Mouse (Mus musculus) granulocyte monocyte progenitor cell, adult 5-6 weeks (primary cell): ENCODE results near the gene Gm853. TPM values are rescaled to one million over a fixed set of nuclear protein-coding genes. Genes with fewer than 3 reads are reported as not detected.
"Not testable (repeated sequence)": the region's sequence is repeated elsewhere in the genome, so short reads cannot be mapped to it uniquely, and the experiment has no call there.

Source experiments
- ATAC-seq: replicated peaks from 2 replicates; pipeline ENCODE4 v1.8.0; 2016; ENCODE audit warnings: mild to moderate bottlenecking, moderate TSS enrichment, inconsistent platforms; ENCODE audit not compliant: poor library complexity, severe bottlenecking
- total RNA-seq, 2 experiments: library from RNA; stranded (forward) in 1 of 2; stranded (reverse) in 1 of 2; fragments of 200-712, 200-1000 nt in 1 of 2; fragments of >200 nt in 1 of 2; fragmentation: Nextera tagmentation in 1 of 2; gene quantifications; 2 replicates each; pipeline ENCODE4 v1.2.3; 2014 to 2017

The Gm853 gene
- not detected in 2 replicates for total RNA-seq (2014; fragmentation: Nextera tagmentation)
- total RNA-seq (2017): not detected in 2 replicates

DNA sequence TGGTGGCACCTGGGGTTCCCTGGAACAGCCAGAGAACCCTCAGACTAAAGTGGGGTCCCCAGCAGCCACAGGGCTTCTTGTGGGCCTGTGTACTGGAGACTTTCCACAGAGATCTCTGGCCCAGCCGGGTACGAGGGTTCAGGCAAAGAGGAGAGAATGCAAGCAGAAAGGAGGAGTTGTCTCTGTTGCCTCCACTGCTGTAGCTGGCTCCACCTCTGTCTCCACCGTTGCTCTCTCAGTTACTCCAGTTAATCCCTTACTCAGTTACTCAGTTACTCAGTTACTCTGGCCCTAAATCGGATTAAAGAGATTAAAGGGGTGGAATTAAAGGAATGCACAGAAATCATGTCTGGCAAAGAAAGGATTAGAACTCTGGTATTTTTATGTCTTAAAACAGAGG lies at the start of gene Gm853:
Gene Gm853, minus strand, starts transcription at position 223 of the 400 bp plus-strand sequence.
- no peak for ATAC-seq

GRCm38 (mm10) chr4:130270611-130271347 lies 48.6 kb upstream of the Gm853 start:
- ATAC-seq: peak; percentile 63

- no peak for ATAC-seq
Observed at GRCm38 (mm10) chr4:130270089-130270488, 47.9 kb upstream of the Gm853 start.

- no peak for ATAC-seq
Observed at GRCm38 (mm10) chr4:130268736-130269135, 46.5 kb upstream of the Gm853 start.

DNA sequence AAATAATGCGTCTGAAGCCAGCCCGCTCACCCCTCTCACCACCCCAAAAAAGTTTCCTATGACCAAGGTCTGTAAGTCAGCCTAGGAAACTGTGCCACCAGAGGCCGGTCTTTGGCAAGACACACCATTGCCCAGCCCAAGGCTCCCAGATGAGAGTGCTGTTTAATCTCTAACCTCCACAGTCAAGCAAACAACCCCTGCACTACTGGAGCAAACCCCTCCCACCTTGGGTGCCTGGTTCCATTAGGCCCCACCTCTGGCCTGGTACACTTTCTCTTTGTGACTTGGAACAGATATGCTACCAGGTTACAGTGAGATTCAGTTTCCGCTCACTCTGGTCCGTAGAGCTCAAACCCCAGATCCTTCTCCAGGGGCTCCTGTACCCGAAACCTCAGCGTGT lies 44.9 kb upstream of the Gm853 start:
- ATAC-seq: no peak

GRCm38 (mm10) chr4:130266601-130267000 lies 44.4 kb upstream of the Gm853 start:
- ATAC-seq: no peak

GRCm38 (mm10) chr4:130264698-130265349 lies 42.6 kb upstream of the Gm853 start:
- ATAC-seq: peak; percentile 79

GRCm38 (mm10) chr4:130264131-130264530 lies 41.9 kb upstream of the Gm853 start:
- no peak for ATAC-seq

DNA sequence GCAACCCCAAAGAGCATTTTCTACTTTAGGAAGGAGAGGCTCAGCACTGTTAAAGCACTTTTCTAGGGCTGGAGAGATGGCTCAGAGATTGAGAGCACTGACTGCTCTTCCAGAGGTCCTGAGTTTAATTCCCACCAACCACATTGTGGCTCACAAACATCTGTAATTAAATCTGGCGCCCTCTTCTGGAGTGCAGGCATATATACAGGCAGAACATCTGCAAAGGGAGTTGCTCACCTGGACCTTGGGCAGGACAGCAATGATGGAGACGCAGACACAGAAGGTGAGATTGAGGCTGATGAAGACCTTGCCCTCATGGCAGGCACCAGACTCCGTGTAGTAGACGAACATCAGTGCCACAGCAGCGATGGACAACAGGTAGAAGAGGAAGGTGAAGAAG lies 38.2 kb upstream of the Gm853 start:
- no peak for ATAC-seq

GRCm38 (mm10) chr4:130252441-130253157 lies 30.4 kb upstream of the Gm853 start:
- peak; percentile 29; the same call in 1 of the 2 replicates for ATAC-seq

- 0 out of 2 replicates have a peak, but pooled peaks have one; percentile 13 for ATAC-seq
Observed at GRCm38 (mm10) chr4:130251763-130252162, 29.6 kb upstream of the Gm853 start.

DNA sequence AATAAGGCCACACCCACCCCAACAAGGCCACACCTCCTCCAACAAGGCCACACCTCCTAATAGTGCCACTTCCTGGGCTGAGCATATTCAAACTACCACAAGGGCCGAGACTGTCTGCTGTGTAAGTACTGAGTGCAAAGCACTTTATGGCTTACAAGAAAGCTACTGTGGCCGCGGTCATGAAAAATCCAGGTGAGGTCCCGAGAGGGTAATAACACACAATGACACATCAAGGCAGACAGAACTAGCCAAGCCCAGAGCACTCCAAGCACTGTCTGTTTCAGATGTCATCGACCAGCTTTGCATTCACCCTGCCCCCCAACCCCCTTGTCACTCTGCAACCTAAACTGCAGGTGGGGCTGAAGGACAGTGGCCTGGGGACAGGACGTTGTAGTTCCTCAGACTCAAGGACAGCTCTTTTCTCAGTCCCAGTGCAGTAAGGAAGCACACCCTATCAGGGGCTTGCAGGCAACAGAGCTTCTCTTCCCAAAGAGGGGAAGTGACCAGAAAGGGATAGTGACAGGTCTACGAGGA lies 29.0 kb upstream of the Gm853 start:
- peak; percentile 65 for ATAC-seq

DNA sequence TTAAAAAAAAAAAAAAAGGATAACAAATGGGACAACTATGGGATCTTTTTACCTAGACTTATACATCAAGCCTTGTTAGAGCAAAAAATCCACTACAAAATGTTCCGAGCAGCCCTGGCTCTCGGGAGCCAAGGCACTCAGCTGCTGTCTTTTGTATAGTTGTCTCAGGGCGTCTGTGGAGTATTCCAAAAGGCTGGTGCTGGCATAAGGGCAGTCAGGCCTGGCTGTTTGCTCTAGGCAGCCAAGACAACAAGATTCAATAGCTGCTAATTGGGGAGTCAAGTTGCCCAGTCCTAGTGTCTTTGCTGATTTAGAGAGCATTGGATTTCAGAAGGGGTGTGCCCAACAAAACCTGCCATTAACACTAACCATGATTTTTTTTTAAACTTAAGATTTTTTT lies 26.4 kb upstream of the Gm853 start:
- no peak for ATAC-seq

DNA sequence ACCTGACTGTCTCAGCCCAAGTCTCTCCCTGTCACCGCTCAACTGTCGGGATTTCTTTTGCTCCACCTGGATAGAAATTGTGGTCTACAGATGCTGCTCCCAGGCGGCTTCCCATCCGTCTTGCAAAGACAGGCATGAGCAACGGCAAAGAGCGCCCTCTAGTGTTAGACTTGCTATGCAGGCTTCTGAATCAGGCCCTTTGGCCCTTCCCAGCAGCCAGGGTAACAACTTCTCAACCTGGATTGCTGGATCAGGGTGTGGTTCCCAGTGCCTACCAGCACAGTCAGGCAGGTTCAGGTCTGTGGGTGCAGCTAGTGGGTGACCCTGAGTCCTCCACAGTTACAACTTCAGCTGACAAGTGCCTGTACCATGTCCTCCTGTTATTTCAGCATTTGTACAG lies 23.9 kb upstream of the Gm853 start:
- ATAC-seq: peak; percentile 66

DNA sequence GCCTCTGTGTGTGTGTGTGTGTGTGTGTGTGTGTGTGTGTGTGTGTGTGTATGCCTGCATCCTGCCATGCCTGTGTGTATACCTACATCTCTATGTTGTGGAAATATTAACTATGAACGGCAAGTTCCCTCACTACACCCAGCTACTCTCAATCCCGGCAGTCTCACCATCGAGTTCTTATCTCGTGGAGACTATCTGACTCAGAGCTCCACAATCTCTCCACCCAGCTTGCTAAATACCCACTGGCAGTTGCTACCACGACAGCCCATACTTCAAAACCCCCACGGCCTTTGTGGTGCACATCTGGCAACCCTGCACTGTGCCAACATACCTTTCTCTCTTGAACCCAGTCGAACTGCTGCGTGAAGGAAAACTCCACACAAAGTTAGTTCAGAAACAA lies 22.5 kb upstream of the Gm853 start:
- no peak for ATAC-seq

DNA sequence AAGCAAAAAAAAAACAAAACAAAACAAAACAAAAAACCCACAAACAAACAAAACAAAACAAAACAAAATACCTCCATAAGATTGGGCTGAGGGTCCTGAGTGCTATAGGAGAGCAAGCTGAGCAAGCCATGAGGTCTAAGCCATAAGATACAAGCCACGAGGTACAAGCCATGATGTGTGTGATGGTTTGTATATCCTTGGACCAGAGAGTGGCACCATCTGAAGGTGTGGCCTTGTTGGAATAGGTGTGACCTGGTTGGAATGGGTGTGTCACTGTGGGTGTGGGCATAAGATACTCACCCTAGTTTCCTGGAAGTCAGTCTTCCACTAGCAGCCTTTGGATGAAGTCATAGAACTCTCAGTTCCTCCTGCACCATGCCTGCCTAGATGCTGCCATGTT lies 21.4 kb upstream of the Gm853 start:
- ATAC-seq: not testable (repeated sequence)

GRCm38 (mm10) chr4:130242956-130243355 lies 20.8 kb upstream of the Gm853 start:
- ATAC-seq: no peak

- ATAC-seq: no peak
Observed at GRCm38 (mm10) chr4:130240695-130241094, 18.5 kb upstream of the Gm853 start.

DNA sequence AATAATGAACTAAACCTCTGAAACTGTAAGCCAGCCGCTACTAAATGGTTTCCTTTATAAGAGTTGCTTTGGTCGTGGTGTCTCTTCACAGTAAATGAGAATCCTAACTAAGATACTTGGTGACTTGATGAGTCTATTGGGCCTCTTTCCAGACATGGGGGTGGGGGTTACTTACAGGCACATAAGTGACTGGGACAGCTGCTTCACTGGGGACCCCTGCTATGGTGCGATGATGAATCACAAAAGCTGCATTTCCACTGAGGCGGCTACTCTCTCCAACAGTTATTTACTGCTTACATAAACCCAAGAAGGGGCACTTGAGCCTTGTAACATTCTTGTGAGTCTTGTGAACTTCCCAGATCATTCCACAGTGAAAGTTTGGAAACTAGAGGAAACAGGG lies 15.4 kb upstream of the Gm853 start:
- no peak for ATAC-seq

- no peak for ATAC-seq
Observed at GRCm38 (mm10) chr4:130236361-130236760, 14.2 kb upstream of the Gm853 start.

DNA sequence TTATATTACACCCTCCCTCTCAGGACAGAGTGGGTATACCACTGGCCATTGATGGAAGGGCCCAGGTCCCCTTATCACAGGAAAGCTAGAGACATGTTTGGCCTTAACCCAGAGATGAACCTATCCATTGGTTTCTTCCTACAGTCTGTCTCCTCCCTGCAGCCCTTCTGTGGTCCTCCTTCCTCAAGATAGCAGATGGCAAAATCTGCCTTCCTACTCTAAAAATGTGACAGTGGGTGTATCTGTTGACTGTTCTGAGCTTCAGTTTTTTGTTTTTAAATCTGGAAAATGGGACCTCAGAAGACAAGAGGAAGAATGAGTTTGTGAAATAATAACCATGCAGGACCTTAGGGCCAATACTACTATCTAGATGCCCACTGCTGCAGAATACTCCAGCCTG lies 1.9 kb upstream of the Gm853 start:
- ATAC-seq: no peak
